Mouse (Mus musculus) limb, embryonic 14.5 days (tissue): Measurements from ENCODE around the gene Ltn1. TPM values are rescaled to one million over a fixed set of nuclear protein-coding genes. Genes with fewer than 3 reads are reported as not detected.
A peak's percentile ranks its signal among the peaks of the same experiment; 100 is the strongest.

Source experiments
- ATAC-seq: fragments of 200-750 bp; cut with Nextera tagmentation; 2 replicates; pipeline ENCODE4 v1.8.0; 2017; ENCODE audit warnings: low read depth, moderate number of reproducible peaks, moderate TSS enrichment; ENCODE audit not compliant: low FRiP score
- DNase-seq: peaks from one replicate; pipeline ENCODE4 v3.0.0-alpha.2; 2015; ENCODE audit warnings: low spot score
- H3K27ac ChIP-seq: fragments of 300-500 bp; sonication (generic); replicated peaks from 2 replicates; pipeline ENCODE4 v1.5.1; 2014; ENCODE audit warnings: low read depth, mild to moderate bottlenecking, low read length, moderate library complexity, mixed read lengths
- H3K27me3 ChIP-seq: fragments of 300-500 bp; sonication (generic); 2 replicates; pipeline ENCODE4 v1.6.1; 2014; ENCODE audit warnings: low read length, mixed read lengths; ENCODE audit not compliant: control insufficient read depth, insufficient read depth
- H3K36me3 ChIP-seq: fragments of 300-500 bp; sonication (generic); 2 replicates; pipeline ENCODE4 v1.6.1; 2014; ENCODE audit warnings: mild to moderate bottlenecking, low read length, moderate library complexity, mixed read lengths; ENCODE audit not compliant: control insufficient read depth, insufficient read depth
- H3K4me1 ChIP-seq: fragments of 300-500 bp; sonication (generic); 2 replicates; pipeline ENCODE4 v1.6.1; 2014; ENCODE audit warnings: antibody characterized with exemption, low read length, mixed read lengths; ENCODE audit not compliant: control insufficient read depth, insufficient read depth
- H3K4me2 ChIP-seq: fragments of 300-500 bp; sonication (generic); replicated peaks from 2 replicates; pipeline ENCODE4 v1.6.1; 2014; ENCODE audit warnings: low read depth, mild to moderate bottlenecking, low read length, moderate library complexity; ENCODE audit not compliant: severe bottlenecking
- H3K4me3 ChIP-seq: fragments of 300-500 bp; sonication (generic); replicated peaks from 2 replicates; pipeline ENCODE4 v1.5.1; 2014; ENCODE audit warnings: low read length
- H3K9ac ChIP-seq: fragments of 300-500 bp; sonication (generic); 2 replicates; pipeline ENCODE4 v1.6.1; 2014; ENCODE audit warnings: mild to moderate bottlenecking, low read depth, low read length, moderate library complexity; ENCODE audit not compliant: severe bottlenecking
- H3K9me3 ChIP-seq: fragments of 300-500 bp; sonication (generic); 2 replicates; pipeline ENCODE4 v1.6.1; 2016; ENCODE audit warnings: low read length; ENCODE audit not compliant: control insufficient read depth
- POLR2A ChIP-seq: fragments of 200-500 bp; IDR thresholded peaks from 2 replicates; pipeline ENCODE4 v1.8.0; 2012; ENCODE audit warnings: inconsistent platforms, mild to moderate bottlenecking, moderate library complexity, borderline replicate concordance; ENCODE audit not compliant: insufficient read depth, insufficient read length; ENCODE audit errors: extremely low read depth
- WGBS: fragments of 180-500 bp; shearing (Covaris S2); extraction: QIAGEN DNeasy Blood & Tissue Kit; methylation state at CpG from one replicate; pipeline ENCODE4 v1.1.7; 2014; 5-methylcytosine and 5-hydroxymethylcytosine counted together
- polyA plus RNA-seq, 2 experiments: library from polyadenylated mRNA; depleted of rRNA in 1 of 2; stranded (reverse) in 1 of 2; unstranded in 1 of 2; fragments of >200 nt; fragmentation: Nextera tagmentation in 1 of 2; extraction: Ambion mirVana in 1 of 2; gene quantifications; 2 replicates each; pipeline versions ENCODE4 v1.2.1 to v1.2.3; 2012 to 2014

Ltn1 gene
- polyA plus RNA-seq, 2 experiments: 15.9 to 28.5 TPM

- Histone ChIP-seq H3K9me3 (no peaks in the 10 kb centered on the region), H3K4me2 (no peak overlapping the region), H3K27ac (no peak overlapping the region), H3K27me3 (no peaks in the 10 kb centered on the region), H3K36me3 (no peaks in the 10 kb centered on the region), H3K4me1 (peaks cover 9% of the 10 kb centered on the region), H3K4me3 (no peak overlapping the region), H3K9ac (no peak overlapping the region)
- no peak for TF ChIP-seq POLR2A
- ATAC-seq (no peak), DNase-seq (no peak)
- 78% methylated on average over 2 of the region's 2 CpGs for WGBS
Observed at GRCm38 (mm10) chr16:87453226-87453625, 20.8 kb upstream of the Ltn1 start.

- ATAC-seq: no peak
- no peak overlapping the region for H3K4me2 ChIP-seq
- DNase-seq: no peak
- H3K4me1 ChIP-seq: 0 out of 2 replicates have a peak, but pooled peaks cover 7% of the 10 kb centered on the region
- no peak overlapping the region for H3K9ac ChIP-seq
- 92% methylated on average over 3 of the region's 3 CpGs for WGBS
- H3K27ac ChIP-seq: no peak overlapping the region
- no peak for TF ChIP-seq POLR2A
- no peaks in the 10 kb centered on the region for H3K9me3 ChIP-seq
- H3K36me3 ChIP-seq: no peaks in the 10 kb centered on the region
- no peak overlapping the region for H3K4me3 ChIP-seq
- no peaks in the 10 kb centered on the region for H3K27me3 ChIP-seq
Observed at GRCm38 (mm10) chr16:87445528-87445927, 13.1 kb upstream of the Ltn1 start.

- DNase-seq (no peak), ATAC-seq (no peak)
- Histone ChIP-seq H3K4me3 (no peak overlapping the region), H3K27me3 (no peaks in the 10 kb centered on the region), H3K4me1 (0 out of 2 replicates have a peak, but pooled peaks cover 7% of the 10 kb centered on the region), H3K4me2 (no peak overlapping the region), H3K9ac (no peak overlapping the region), H3K9me3 (no peaks in the 10 kb centered on the region), H3K36me3 (no peaks in the 10 kb centered on the region), H3K27ac (no peak overlapping the region)
- no peak for TF ChIP-seq POLR2A
Observed at GRCm38 (mm10) chr16:87445110-87445509, 12.7 kb upstream of the Ltn1 start.

GRCm38 (mm10) chr16:87444071-87444470 is 11.7 kb upstream of the Ltn1 start:
- H3K27ac ChIP-seq: no peak overlapping the region
- ATAC-seq (no peak), DNase-seq (no peak)
- no peak for TF ChIP-seq POLR2A
- H3K4me1 ChIP-seq: 0 out of 2 replicates have a peak, but pooled peaks cover 10% of the 10 kb centered on the region
- no peak overlapping the region for H3K9ac ChIP-seq
- no peaks in the 10 kb centered on the region for H3K27me3 ChIP-seq
- 46% methylated on average over 1 of the region's 1 CpGs for WGBS
- no peak overlapping the region for H3K4me2 ChIP-seq
- H3K36me3 ChIP-seq: no peaks in the 10 kb centered on the region
- no peak overlapping the region for H3K4me3 ChIP-seq
- H3K9me3 ChIP-seq: no peaks in the 10 kb centered on the region

GRCm38 (mm10) chr16:87443245-87443644 is 10.8 kb upstream of the Ltn1 start:
- no peak overlapping the region for H3K27ac ChIP-seq
- no peak overlapping the region for H3K4me2 ChIP-seq
- H3K9ac ChIP-seq: no peak overlapping the region
- no peaks in the 10 kb centered on the region for H3K27me3 ChIP-seq
- H3K36me3 ChIP-seq: no peaks in the 10 kb centered on the region
- ATAC-seq: no peak
- H3K4me3 ChIP-seq: no peak overlapping the region
- no peaks in the 10 kb centered on the region for H3K9me3 ChIP-seq
- no peak for DNase-seq
- TF ChIP-seq POLR2A: no peak
- 0 out of 2 replicates have a peak, but pooled peaks cover 10% of the 10 kb centered on the region for H3K4me1 ChIP-seq

- H3K36me3 ChIP-seq: no peaks in the 10 kb centered on the region
- DNase-seq (peak; percentile 68), ATAC-seq (no peak)
- 28% methylated on average over 5 of the region's 5 CpGs for WGBS
- no peak overlapping the region for H3K9ac ChIP-seq
- no peak for TF ChIP-seq POLR2A
- H3K4me1 ChIP-seq: 0 out of 2 replicates have a peak, but pooled peaks cover 10% of the 10 kb centered on the region
- H3K9me3 ChIP-seq: no peaks in the 10 kb centered on the region
- no peak overlapping the region for H3K4me3 ChIP-seq
- H3K4me2 ChIP-seq: no peak overlapping the region
- H3K27me3 ChIP-seq: no peaks in the 10 kb centered on the region
- no peak overlapping the region for H3K27ac ChIP-seq
Observed at GRCm38 (mm10) chr16:87442291-87442690, 9.9 kb upstream of the Ltn1 start.
